Mouse (Mus musculus): ENCODE measurements around the gene Bnipl. TPM values are rescaled to one million over a fixed set of nuclear protein-coding genes. Genes with fewer than 3 reads are reported as not detected.

Gene Bnipl
- polyA plus RNA-seq (2015; fragmentation: Nextera tagmentation; extraction: Ambion mirVana), result not detected in 2 replicates

GRCm38 (mm10) chr3:95250783-95251424 lies at the start of gene Bnipl:
TSS of gene Bnipl (minus strand) at chr3:95251193.
- Histone ChIP-seq H3K4me1 (replicated peaks) (peaks cover 7% of the 10 kb centered on the region), H3K27me3 (no peaks in the 10 kb centered on the region), H3K9me3 (replicated peaks) (no peaks in the 10 kb centered on the region), H3K4me2 (no peak within 1 kb of the TSS), H3K9ac (no peak within 1 kb of the TSS), H3K36me3 (replicated peaks) (peaks cover 21% of the 10 kb centered on the region; the same call in 1 of the 2 replicates), H3K4me3 (replicated peaks) (no peak within 1 kb of the TSS), H3K27ac (replicated peaks) (no peak within 1 kb of the TSS)
- ATAC-seq (ENCODE audit: insufficient read depth), result no peak
- 40% methylated on average over 7 of the region's 7 CpGs for WGBS (ENCODE audit: insufficient replicate concordance)

GRCm38 (mm10) chr3:95298018-95298417 lies 47.0 kb upstream of the Bnipl start:
- Histone ChIP-seq H3K9me3 (replicated peaks) (no peaks in the 10 kb centered on the region), H3K9ac (no peak overlapping the region), H3K27ac (replicated peaks) (0 out of 2 replicates have a peak overlapping the region, but pooled peaks have one; percentile 31), H3K36me3 (replicated peaks) (peaks cover 48% of the 10 kb centered on the region), H3K4me1 (replicated peaks) (peaks cover 47% of the 10 kb centered on the region), H3K4me2 (no peak overlapping the region), H3K4me3 (replicated peaks) (no peak overlapping the region), H3K27me3 (no peaks in the 10 kb centered on the region)
- peak; percentile 28; the same call in 1 of the 2 replicates for ATAC-seq (ENCODE audit: insufficient read depth)
- WGBS (ENCODE audit: insufficient replicate concordance), result 42% methylated on average over 7 of the region's 7 CpGs

GRCm38 (mm10) chr3:95296103-95296469 lies 45.1 kb upstream of the Bnipl start:
- Histone ChIP-seq H3K9me3 (replicated peaks) (no peaks in the 10 kb centered on the region), H3K9ac (no peak overlapping the region), H3K36me3 (replicated peaks) (peaks cover 61% of the 10 kb centered on the region), H3K4me1 (replicated peaks) (peaks cover 54% of the 10 kb centered on the region), H3K27ac (replicated peaks) (peak overlapping the region; percentile 29; the same call in 1 of the 2 replicates), H3K4me3 (replicated peaks) (no peak overlapping the region), H3K27me3 (no peaks in the 10 kb centered on the region), H3K4me2 (no peak overlapping the region)
- WGBS (ENCODE audit: insufficient replicate concordance), result 10% methylated on average over 5 of the region's 5 CpGs
- ATAC-seq (ENCODE audit: insufficient read depth), result no peak

GRCm38 (mm10) chr3:95295321-95296102 lies 44.5 kb upstream of the Bnipl start:
- Histone ChIP-seq H3K27me3 (no peaks in the 10 kb centered on the region), H3K9me3 (replicated peaks) (no peaks in the 10 kb centered on the region), H3K4me3 (replicated peaks) (no peak overlapping the region), H3K27ac (replicated peaks) (peak overlapping the region; percentile 41), H3K36me3 (replicated peaks) (peaks cover 66% of the 10 kb centered on the region), H3K9ac (no peak overlapping the region), H3K4me2 (no peak overlapping the region), H3K4me1 (replicated peaks) (peaks cover 57% of the 10 kb centered on the region)
- 68% methylated on average over 11 of the region's 11 CpGs for WGBS (ENCODE audit: insufficient replicate concordance)
- peak; percentile 29; the same call in 1 of the 2 replicates for ATAC-seq (ENCODE audit: insufficient read depth)

GRCm38 (mm10) chr3:95294718-95295117 lies 43.7 kb upstream of the Bnipl start:
- H3K27me3 ChIP-seq, result no peaks in the 10 kb centered on the region
- H3K36me3 ChIP-seq (replicated peaks), result peaks cover 68% of the 10 kb centered on the region
- no peak overlapping the region for H3K4me2 ChIP-seq
- H3K4me3 ChIP-seq (replicated peaks), result no peak overlapping the region
- WGBS (ENCODE audit: insufficient replicate concordance), result 63% methylated on average over 5 of the region's 5 CpGs
- peak overlapping the region; percentile 41; the same call in 1 of the 2 replicates for H3K27ac ChIP-seq (replicated peaks)
- H3K9ac ChIP-seq, result no peak overlapping the region
- peaks cover 57% of the 10 kb centered on the region for H3K4me1 ChIP-seq (replicated peaks)
- no peak for ATAC-seq (ENCODE audit: insufficient read depth)
- H3K9me3 ChIP-seq (replicated peaks), result no peaks in the 10 kb centered on the region

GRCm38 (mm10) chr3:95294316-95294715 lies 43.3 kb upstream of the Bnipl start:
- H3K4me3 ChIP-seq (replicated peaks), result no peak overlapping the region
- peaks cover 57% of the 10 kb centered on the region for H3K4me1 ChIP-seq (replicated peaks)
- ATAC-seq (ENCODE audit: insufficient read depth), result no peak
- H3K9ac ChIP-seq, result no peak overlapping the region
- peak overlapping the region; percentile 24 for H3K27ac ChIP-seq (replicated peaks)
- H3K36me3 ChIP-seq (replicated peaks), result peaks cover 72% of the 10 kb centered on the region
- H3K27me3 ChIP-seq, result no peaks in the 10 kb centered on the region
- 54% methylated on average over 7 of the region's 7 CpGs for WGBS (ENCODE audit: insufficient replicate concordance)
- no peak overlapping the region for H3K4me2 ChIP-seq
- H3K9me3 ChIP-seq (replicated peaks), result no peaks in the 10 kb centered on the region

GRCm38 (mm10) chr3:95293537-95293936 lies 42.5 kb upstream of the Bnipl start:
- no peaks in the 10 kb centered on the region for H3K27me3 ChIP-seq
- no peak overlapping the region; the same call in 1 of the 2 replicates for H3K4me2 ChIP-seq
- H3K9ac ChIP-seq, result no peak overlapping the region
- WGBS (ENCODE audit: insufficient replicate concordance), result 25% methylated on average over 11 of the region's 11 CpGs
- ATAC-seq (ENCODE audit: insufficient read depth), result peak; percentile 15; the same call in 1 of the 2 replicates
- H3K4me3 ChIP-seq (replicated peaks), result no peak overlapping the region
- H3K9me3 ChIP-seq (replicated peaks), result no peaks in the 10 kb centered on the region
- peaks cover 57% of the 10 kb centered on the region for H3K4me1 ChIP-seq (replicated peaks)
- H3K27ac ChIP-seq (replicated peaks), result peak overlapping the region; percentile 58
- peaks cover 77% of the 10 kb centered on the region for H3K36me3 ChIP-seq (replicated peaks)

GRCm38 (mm10) chr3:95292899-95293298 lies 41.9 kb upstream of the Bnipl start:
- H3K9me3 ChIP-seq (replicated peaks), result no peaks in the 10 kb centered on the region
- no peak for ATAC-seq (ENCODE audit: insufficient read depth)
- H3K4me3 ChIP-seq (replicated peaks), result no peak overlapping the region
- peaks cover 52% of the 10 kb centered on the region for H3K4me1 ChIP-seq (replicated peaks)
- peak overlapping the region; percentile 58; the same call in 1 of the 2 replicates for H3K27ac ChIP-seq (replicated peaks)
- H3K4me2 ChIP-seq, result no peak overlapping the region
- WGBS (ENCODE audit: insufficient replicate concordance), result 56% methylated on average over 2 of the region's 2 CpGs
- peaks cover 83% of the 10 kb centered on the region for H3K36me3 ChIP-seq (replicated peaks)
- no peak overlapping the region for H3K9ac ChIP-seq
- H3K27me3 ChIP-seq, result no peaks in the 10 kb centered on the region

GRCm38 (mm10) chr3:95291041-95291440 lies 40.0 kb upstream of the Bnipl start:
- H3K9me3 ChIP-seq (replicated peaks), result no peaks in the 10 kb centered on the region
- ATAC-seq (ENCODE audit: insufficient read depth), result no peak
- WGBS (ENCODE audit: insufficient replicate concordance), result 56% methylated on average over 4 of the region's 4 CpGs

GRCm38 (mm10) chr3:95290156-95290555 lies 39.2 kb upstream of the Bnipl start:
- ATAC-seq (ENCODE audit: insufficient read depth), result no peak
- WGBS (ENCODE audit: insufficient replicate concordance), result 78% methylated on average over 6 of the region's 6 CpGs
- Histone ChIP-seq H3K4me3 (replicated peaks) (no peak overlapping the region), H3K9me3 (replicated peaks) (no peaks in the 10 kb centered on the region), H3K27ac (replicated peaks) (no peak overlapping the region), H3K4me2 (no peak overlapping the region), H3K36me3 (replicated peaks) (peaks cover 68% of the 10 kb centered on the region), H3K27me3 (no peaks in the 10 kb centered on the region), H3K4me1 (replicated peaks) (peaks cover 47% of the 10 kb centered on the region), H3K9ac (no peak overlapping the region)

More at GRCm38 (mm10) chr3:95291041-95291440, 40.0 kb upstream of the Bnipl start:
- Histone ChIP-seq H3K27ac (replicated peaks) (no peak overlapping the region), H3K27me3 (no peaks in the 10 kb centered on the region), H3K9ac (no peak overlapping the region), H3K36me3 (replicated peaks) (peaks cover 76% of the 10 kb centered on the region), H3K4me3 (replicated peaks) (no peak overlapping the region), H3K4me2 (no peak overlapping the region), H3K4me1 (replicated peaks) (peaks cover 47% of the 10 kb centered on the region)

- Histone ChIP-seq H3K27ac (replicated peaks) (no peak overlapping the region), H3K4me2 (no peak overlapping the region), H3K27me3 (no peaks in the 10 kb centered on the region), H3K9ac (no peak overlapping the region), H3K9me3 (replicated peaks) (no peaks in the 10 kb centered on the region), H3K4me1 (replicated peaks) (peaks cover 48% of the 10 kb centered on the region), H3K36me3 (replicated peaks) (peaks cover 63% of the 10 kb centered on the region), H3K4me3 (replicated peaks) (no peak overlapping the region)
- no peak for ATAC-seq (ENCODE audit: insufficient read depth)
- WGBS (ENCODE audit: insufficient replicate concordance), result 82% methylated on average over 4 of the region's 4 CpGs
Observed at GRCm38 (mm10) chr3:95289419-95289818, 38.4 kb upstream of the Bnipl start.
